Mouse (Mus musculus) liver, embryonic 14.5 days (tissue): ENCODE data around the gene Cr1l.
A peak's percentile ranks its signal among the peaks of the same experiment; 100 is the strongest.

Experiments used
- CTCF ChIP-seq: IDR thresholded peaks from 2 replicates; pipeline ENCODE4 v1.5.1; 2016; ENCODE audit warnings: antibody characterized with exemption, low read depth, control low read depth
- EP300 ChIP-seq: IDR thresholded peaks from 2 replicates; pipeline ENCODE4 v1.6.1; 2016; ENCODE audit warnings: antibody characterized with exemption, low read depth

- TF ChIP-seq CTCF: no peak
- peak; percentile 75 for TF ChIP-seq EP300
These were observed 17.0 kb downstream of the Cr1l start for GRCm38 (mm10) chr1:195114414-195114813.
